Mouse (Mus musculus) bone marrow macrophage, adult 2 months (primary cell): ENCODE measurements around the gene Gm8439.

Experiments
- CTCF ChIP-seq: IDR thresholded peaks from 2 replicates; pipeline ENCODE4 v1.5.1; 2012; ENCODE audit warnings: low read depth, mild to moderate bottlenecking, low read length, moderate library complexity
- POLR2A ChIP-seq: IDR thresholded peaks from 2 replicates; pipeline ENCODE4 v1.6.1; 2012; ENCODE audit warnings: mild to moderate bottlenecking, low read depth, low read length, borderline replicate concordance

- no peak for TF ChIP-seq CTCF
- no peak for TF ChIP-seq POLR2A
Measured at GRCm38 (mm10) chr4:120556592-120556991, 32.0 kb upstream of the Gm8439 start.
